Mouse (Mus musculus) neural tube, embryonic 12.5 days (tissue): ENCODE results near the gene Skor1. TPM values are rescaled to one million over a fixed set of nuclear protein-coding genes. Genes with fewer than 3 reads are reported as not detected.

Source experiments
- ATAC-seq: fragments of 200-750 bp; cut with Nextera tagmentation; 2 replicates; pipeline ENCODE4 v1.8.0; 2017; ENCODE audit warnings: low read depth, mild to moderate bottlenecking, moderate TSS enrichment, moderate library complexity; ENCODE audit not compliant: low FRiP score
- H3K27ac ChIP-seq: fragments of 300-500 bp; sonication (generic); 2 replicates; pipeline ENCODE4 v1.5.1; 2016
- H3K27me3 ChIP-seq: fragments of 300-500 bp; sonication (generic); replicated peaks from 2 replicates; pipeline ENCODE4 v1.6.1; 2016; ENCODE audit warnings: mild to moderate bottlenecking
- H3K36me3 ChIP-seq: fragments of 300-500 bp; sonication (generic); 2 replicates; pipeline ENCODE4 v1.6.1; 2016; ENCODE audit warnings: mild to moderate bottlenecking
- H3K4me1 ChIP-seq: fragments of 300-500 bp; sonication (generic); 2 replicates; pipeline ENCODE4 v1.6.1; 2016
- H3K4me2 ChIP-seq: fragments of 300-500 bp; sonication (generic); replicated peaks from 2 replicates; pipeline ENCODE4 v1.6.1; 2016; ENCODE audit warnings: mild to moderate bottlenecking
- H3K4me3 ChIP-seq: fragments of 300-500 bp; sonication (generic); 2 replicates; pipeline ENCODE4 v1.5.1; 2016
- H3K9ac ChIP-seq: fragments of 300-500 bp; sonication (generic); 2 replicates; pipeline ENCODE4 v1.6.1; 2016; ENCODE audit warnings: mild to moderate bottlenecking
- H3K9me3 ChIP-seq: fragments of 300-500 bp; sonication (generic); 2 replicates; pipeline ENCODE4 v1.6.1; 2016; ENCODE audit warnings: mild to moderate bottlenecking
- WGBS: fragments of 180-500 bp; shearing (Covaris S2); methylation state at CpG from one replicate; pipeline ENCODE4 v1.1.7; 2016; 5-methylcytosine and 5-hydroxymethylcytosine counted together
- polyA plus RNA-seq: library from polyadenylated mRNA; unstranded; fragments of >200 nt; fragmentation: Nextera tagmentation; extraction: Ambion mirVana; gene quantifications from 2 replicates; pipeline ENCODE4 v1.2.1, GENCODE M21; 2016

The Skor1 gene
- polyA plus RNA-seq, 1 experiment from 2014 or later = 39.1 TPM

- no peak overlapping the region for H3K27ac ChIP-seq
- no peaks in the 10 kb centered on the region for H3K9me3 ChIP-seq
- no peak overlapping the region for H3K4me2 ChIP-seq
- H3K9ac ChIP-seq = no peak overlapping the region
- no peak overlapping the region for H3K4me3 ChIP-seq
- H3K27me3 ChIP-seq = no peaks in the 10 kb centered on the region
- H3K36me3 ChIP-seq = no peaks in the 10 kb centered on the region
- no peak for ATAC-seq
- peaks cover 27% of the 10 kb centered on the region for H3K4me1 ChIP-seq
- 90% methylated on average over 8 of the region's 8 CpGs for WGBS
Observed at GRCm38 (mm10) chr9:63178296-63178695, 29.5 kb upstream of the Skor1 start.

- no peak overlapping the region for H3K27ac ChIP-seq
- ATAC-seq = no peak
- H3K9ac ChIP-seq = no peak overlapping the region
- H3K4me3 ChIP-seq = no peak overlapping the region
- H3K9me3 ChIP-seq = 0 out of 2 replicates have a peak, but pooled peaks cover 1% of the 10 kb centered on the region
- no peak overlapping the region for H3K4me2 ChIP-seq
- H3K36me3 ChIP-seq = peaks cover 3% of the 10 kb centered on the region
- WGBS = 83% methylated on average over 8 of the region's 8 CpGs
- H3K27me3 ChIP-seq = no peaks in the 10 kb centered on the region
- 0 out of 2 replicates have a peak, but pooled peaks cover 5% of the 10 kb centered on the region for H3K4me1 ChIP-seq
Observed at GRCm38 (mm10) chr9:63174001-63174721, 25.4 kb upstream of the Skor1 start.

GRCm38 (mm10) chr9:63171951-63172350 is 23.2 kb upstream of the Skor1 start:
- no peaks in the 10 kb centered on the region for H3K27me3 ChIP-seq
- 0 out of 2 replicates have a peak, but pooled peaks cover 2% of the 10 kb centered on the region for H3K9me3 ChIP-seq
- H3K27ac ChIP-seq = no peak overlapping the region
- no peak for ATAC-seq
- 0 out of 2 replicates have a peak, but pooled peaks cover 3% of the 10 kb centered on the region for H3K4me1 ChIP-seq
- H3K4me3 ChIP-seq = no peak overlapping the region
- 50% methylated on average over 2 of the region's 2 CpGs for WGBS
- peaks cover 11% of the 10 kb centered on the region for H3K36me3 ChIP-seq
- no peak overlapping the region for H3K4me2 ChIP-seq
- H3K9ac ChIP-seq = no peak overlapping the region

- Histone ChIP-seq H3K9me3 (0 out of 2 replicates have a peak, but pooled peaks cover 2% of the 10 kb centered on the region), H3K9ac (no peak overlapping the region), H3K4me2 (no peak overlapping the region), H3K27me3 (no peaks in the 10 kb centered on the region), H3K4me1 (peaks cover 12% of the 10 kb centered on the region), H3K36me3 (peaks cover 11% of the 10 kb centered on the region), H3K4me3 (no peak overlapping the region), H3K27ac (no peak overlapping the region)
- WGBS = 80% methylated on average over 1 of the region's 1 CpGs
- no peak for ATAC-seq
Observed at GRCm38 (mm10) chr9:63169127-63169526, 20.4 kb upstream of the Skor1 start.

- Histone ChIP-seq H3K4me1 (peaks cover 12% of the 10 kb centered on the region), H3K9ac (no peak overlapping the region), H3K4me3 (no peak overlapping the region), H3K4me2 (no peak overlapping the region), H3K36me3 (peaks cover 22% of the 10 kb centered on the region), H3K27ac (no peak overlapping the region), H3K9me3 (0 out of 2 replicates have a peak, but pooled peaks cover 2% of the 10 kb centered on the region), H3K27me3 (no peaks in the 10 kb centered on the region)
- no peak for ATAC-seq
- 29% methylated on average over 9 of the region's 9 CpGs for WGBS
Observed at GRCm38 (mm10) chr9:63165070-63165469, 16.3 kb upstream of the Skor1 start.

- Histone ChIP-seq H3K36me3 (peaks cover 15% of the 10 kb centered on the region), H3K9me3 (no peaks in the 10 kb centered on the region), H3K9ac (no peak overlapping the region), H3K4me1 (peaks cover 12% of the 10 kb centered on the region), H3K4me3 (no peak overlapping the region), H3K27ac (no peak overlapping the region), H3K27me3 (no peaks in the 10 kb centered on the region), H3K4me2 (no peak overlapping the region)
- no peak for ATAC-seq
- WGBS = 63% methylated on average over 8 of the region's 8 CpGs
Observed at GRCm38 (mm10) chr9:63163756-63164155, 15.0 kb upstream of the Skor1 start.

- Histone ChIP-seq H3K4me1 (peaks cover 26% of the 10 kb centered on the region), H3K9ac (no peak overlapping the region), H3K4me3 (no peak overlapping the region), H3K4me2 (peak overlapping the region; percentile 76), H3K9me3 (no peaks in the 10 kb centered on the region; the same call in 1 of the 2 replicates), H3K36me3 (no peaks in the 10 kb centered on the region), H3K27ac (no peak overlapping the region), H3K27me3 (peaks cover 77% of the 10 kb centered on the region)
- WGBS = 17% methylated on average over 14 of the region's 14 CpGs
- no peak for ATAC-seq
Observed at GRCm38 (mm10) chr9:63151949-63152348, 3.2 kb upstream of the Skor1 start.

- ATAC-seq = no peak; the same call in 1 of the 2 replicates
- no peaks in the 10 kb centered on the region; the same call in 1 of the 2 replicates for H3K9me3 ChIP-seq
- 2% methylated on average over 20 of the region's 20 CpGs for WGBS
- peak overlapping the region; percentile 3; the same call in 1 of the 2 replicates for H3K4me3 ChIP-seq
- H3K36me3 ChIP-seq = no peaks in the 10 kb centered on the region
- peak overlapping the region; percentile 76 for H3K4me2 ChIP-seq
- peaks cover 83% of the 10 kb centered on the region for H3K27me3 ChIP-seq
- H3K27ac ChIP-seq = no peak overlapping the region
- peaks cover 32% of the 10 kb centered on the region for H3K4me1 ChIP-seq
- 0 out of 2 replicates have a peak overlapping the region, but pooled peaks have one; percentile 17 for H3K9ac ChIP-seq
Observed at GRCm38 (mm10) chr9:63151072-63151870, 2.5 kb upstream of the Skor1 start.

GRCm38 (mm10) chr9:63150086-63150800 is 1.5 kb upstream of the Skor1 start:
- WGBS = 2% methylated on average over 27 of the region's 27 CpGs
- 0 out of 2 replicates have a peak overlapping the region, but pooled peaks have one; percentile 77 for H3K9ac ChIP-seq
- H3K4me1 ChIP-seq = peaks cover 43% of the 10 kb centered on the region
- H3K9me3 ChIP-seq = no peaks in the 10 kb centered on the region; the same call in 1 of the 2 replicates
- peak overlapping the region; percentile 12 for H3K4me3 ChIP-seq
- H3K36me3 ChIP-seq = no peaks in the 10 kb centered on the region
- H3K27ac ChIP-seq = no peak overlapping the region
- no peak for ATAC-seq
- H3K4me2 ChIP-seq = peak overlapping the region; percentile 76
- H3K27me3 ChIP-seq = peaks cover 93% of the 10 kb centered on the region

- Histone ChIP-seq H3K36me3 (no peaks in the 10 kb centered on the region), H3K27me3 (peaks cover 96% of the 10 kb centered on the region), H3K4me2 (peak overlapping the region; percentile 76), H3K9me3 (no peaks in the 10 kb centered on the region; the same call in 1 of the 2 replicates), H3K27ac (peak overlapping the region; percentile 79), H3K9ac (peak overlapping the region; percentile 77), H3K4me1 (peaks cover 51% of the 10 kb centered on the region), H3K4me3 (peak overlapping the region; percentile 58)
- no peak for ATAC-seq
- 2% methylated on average over 20 of the region's 20 CpGs for whole genome bisulfite sequencing
Observed at GRCm38 (mm10) chr9:63149372-63149766, 608 bp upstream of the Skor1 start.

- no peak for ATAC-seq
- Histone ChIP-seq H3K4me2 (peak overlapping the region; percentile 76), H3K36me3 (no peaks in the 10 kb centered on the region), H3K27ac (peak overlapping the region; percentile 79; the same call in 1 of the 2 replicates), H3K4me3 (peak overlapping the region; percentile 58), H3K27me3 (peaks cover 100% of the 10 kb centered on the region), H3K4me1 (peaks cover 56% of the 10 kb centered on the region), H3K9me3 (no peaks in the 10 kb centered on the region), H3K9ac (peak overlapping the region; percentile 77)
- under 1% methylated on average over 14 of the region's 14 CpGs for WGBS
Observed at GRCm38 (mm10) chr9:63147786-63148409, 863 bp downstream of the Skor1 start.
